ENCODE assay signal across 8 mouse cellular contexts in genomic region chr10:43539746-43540310, GRCm38 (mm10). TPM values are rescaled to one million over a fixed set of nuclear protein-coding genes. Genes with fewer than 3 reads are reported as not detected.
DNase-seq lines count a peak whose midpoint lies in the region; TF ChIP-seq lines count a peak whose summit lies in the region.

No protein-coding gene starts in this region.

- intact Hi-C loops in gastrocnemius, postnatal 14 days (cut with DNase I; ENCODE audit: low total_unique reads): loop anchor here (5.0 kb wide), 1 partner anchor 63 kb away; the partner anchor contains the start of gene Bend3

- no peak for TF ChIP-seq POLR2A in embryonic fibroblast, embryonic 13.5 days (IDR thresholded peaks at IDR 0.05; ENCODE audit: low read depth, low read length)
- TF ChIP-seq POLR2A in small intestine, adult 2 months (IDR thresholded peaks at IDR 0.05; ENCODE audit: low read depth, low read length): no peak

- peak; percentile 38 for DNase-seq in cerebellum, adult 9-10 months
- no peak for DNase-seq in cerebellum, adult 18-20 months
- DNase-seq in 416B (ENCODE audit: low read depth): peak; percentile 12
- peak; percentile 18 for DNase-seq in kidney, postnatal 14 days
- DNase-seq in gastrocnemius, postnatal 14 days: no peak
- no peak for DNase-seq in layer of hippocampus, adult 9-10 months (ENCODE audit: low spot score)

- no peak overlapping the region for H3K27ac ChIP-seq in embryonic fibroblast, embryonic 13.5 days (ENCODE audit: insufficient read depth, low read length)
- peak overlapping the region; percentile 67 for H3K27ac ChIP-seq in small intestine, adult 2 months (ENCODE audit: insufficient read depth, low read depth, low read length)

- H3K36me3 ChIP-seq in small intestine, adult 2 months (ENCODE audit: control insufficient read depth, insufficient read depth, low read length): peaks cover 4% of the 10 kb centered on the region

- H3K27me3 ChIP-seq in small intestine, adult 2 months (ENCODE audit: control insufficient read depth, insufficient read depth, low read length): no peaks in the 10 kb centered on the region

- H3K4me1 ChIP-seq in embryonic fibroblast, embryonic 13.5 days (ENCODE audit: control insufficient read depth, insufficient read depth, low read length): peaks cover 10% of the 10 kb centered on the region
- H3K4me1 ChIP-seq in small intestine, adult 2 months (ENCODE audit: control insufficient read depth, insufficient read depth, insufficient read length, low read length): no peaks in the 10 kb centered on the region; the same call in 1 of the 2 replicates

- TF ChIP-seq CTCF in embryonic fibroblast, embryonic 13.5 days (IDR thresholded peaks at IDR 0.05; ENCODE audit: borderline replicate concordance, insufficient read depth, low read length): no peak
- no peak for TF ChIP-seq CTCF in small intestine, adult 2 months (IDR thresholded peaks at IDR 0.05; ENCODE audit: extremely low read depth, insufficient read length, insufficient replicate concordance, low read depth, low read length)

- peak overlapping the region; percentile 70 for H3K4me3 ChIP-seq in embryonic fibroblast, embryonic 13.5 days (ENCODE audit: insufficient read depth, low read length)
- peak overlapping the region; percentile 96; the same call in 1 of the 2 replicates for H3K4me3 ChIP-seq in small intestine, adult 2 months (ENCODE audit: low read depth, low read length)

- 8% methylated on average over 12 of the region's 12 CpGs for WGBS in small intestine, adult 2 months

RNA-seq across cellular contexts. Expression of gene 1700021F05Rik, which starts 1.0 kb away (rescaled TPM):
- 30.7 and 32.6 TPM in 2 replicates for polyA plus RNA-seq in embryonic fibroblast, embryonic 13.5 days (2011; ENCODE audit: insufficient read length, low read depth, missing spikeins)
- polyA plus RNA-seq in small intestine, adult 2 months (2012; rRNA removed): 5.1 and 5.3 TPM in 2 replicates
- total RNA-seq in gastrocnemius, postnatal 14 days (2021): 100 to 1,000 TPM in 1 of 2 experiments, 10 to 100 TPM in 1; 97.7 to 103 TPM

RNA-seq across cellular contexts. Expression of gene Gm9803, which starts 15.9 kb away (rescaled TPM):
- polyA plus RNA-seq in embryonic fibroblast, embryonic 13.5 days (2011; ENCODE audit: insufficient read length, low read depth, missing spikeins): 15.4 and 21.8 TPM in 2 replicates
- polyA plus RNA-seq in small intestine, adult 2 months (2012; rRNA removed): 98.7 and 112 TPM in 2 replicates
- total RNA-seq in gastrocnemius, postnatal 14 days (2021): 1 to 10 TPM; 6.8 to 8.8 TPM

RNA-seq across cellular contexts. Expression of gene Cd24a, which starts 38.3 kb away (rescaled TPM):
- polyA plus RNA-seq in embryonic fibroblast, embryonic 13.5 days (2011; ENCODE audit: insufficient read length, low read depth, missing spikeins): 63.0 and 85.7 TPM in 2 replicates
- 94.9 and 147 TPM in 2 replicates for polyA plus RNA-seq in small intestine, adult 2 months (2012; rRNA removed)
- 10 to 100 TPM; 27.6 to 41.4 TPM for total RNA-seq in gastrocnemius, postnatal 14 days (2021)

Comparison
In these comparisons a context has a peak if more than half of its experiments do, and no peak if none do; other contexts are left out.
1. DNase-seq: peak in cerebellum, adult 9-10 months (single experiment), 416B (single experiment) and kidney, postnatal 14 days (single experiment); none in cerebellum, adult 18-20 months (0 of 2), gastrocnemius, postnatal 14 days (single experiment) and layer of hippocampus, adult 9-10 months (single experiment).